Mouse (Mus musculus) limb, embryonic 12.5 days (tissue): Measurements from ENCODE around the gene Mmel1. TPM values are rescaled to one million over a fixed set of nuclear protein-coding genes. Genes with fewer than 3 reads are reported as not detected.
A peak's percentile ranks its signal among the peaks of the same experiment; 100 is the strongest.

Source experiments
- ATAC-seq: fragments of 200-750 bp; cut with Nextera tagmentation; 2 replicates; pipeline ENCODE4 v1.8.0; 2017; ENCODE audit warnings: low read depth, moderate TSS enrichment; ENCODE audit not compliant: insufficient number of reproducible peaks, insufficient read depth, low FRiP score, low TSS enrichment
- H3K27ac ChIP-seq: fragments of 300-500 bp; sonication (generic); 2 replicates; pipeline ENCODE4 v1.5.1; 2016; ENCODE audit warnings: mild to moderate bottlenecking, moderate library complexity
- H3K27me3 ChIP-seq: fragments of 300-500 bp; sonication (generic); 2 replicates; pipeline ENCODE4 v1.6.1; 2016; ENCODE audit warnings: mild to moderate bottlenecking, moderate library complexity
- H3K36me3 ChIP-seq: fragments of 300-500 bp; sonication (generic); 2 replicates; pipeline ENCODE4 v1.6.1; 2016; ENCODE audit warnings: mild to moderate bottlenecking, moderate library complexity
- H3K4me1 ChIP-seq: fragments of 300-500 bp; sonication (generic); replicated peaks from 2 replicates; pipeline ENCODE4 v1.6.1; 2016
- H3K4me2 ChIP-seq: fragments of 300-500 bp; sonication (generic); 2 replicates; pipeline ENCODE4 v1.6.1; 2016; ENCODE audit warnings: mild to moderate bottlenecking, moderate library complexity
- H3K4me3 ChIP-seq: fragments of 300-500 bp; sonication (generic); replicated peaks from 2 replicates; pipeline ENCODE4 v1.5.1; 2016; ENCODE audit warnings: mild to moderate bottlenecking
- H3K9ac ChIP-seq: fragments of 300-500 bp; sonication (generic); replicated peaks from 2 replicates; pipeline ENCODE4 v1.6.1; 2016; ENCODE audit warnings: mild to moderate bottlenecking, moderate library complexity
- H3K9me3 ChIP-seq: fragments of 300-500 bp; sonication (generic); 2 replicates; pipeline ENCODE4 v1.6.1; 2016; ENCODE audit warnings: mild to moderate bottlenecking, moderate library complexity
- WGBS: fragments of 180-500 bp; shearing (Covaris S2); methylation state at CpG from one replicate; pipeline ENCODE4 v1.1.7; 2016; 5-methylcytosine and 5-hydroxymethylcytosine counted together
- polyA plus RNA-seq: library from polyadenylated mRNA; unstranded; fragments of >200 nt; fragmentation: Nextera tagmentation; extraction: Ambion mirVana; gene quantifications from 2 replicates; pipeline ENCODE4 v1.2.1, GENCODE M21; 2016

Gene Mmel1
- polyA plus RNA-seq, 1 experiment from 2014 or later = 0.11 TPM

DNA sequence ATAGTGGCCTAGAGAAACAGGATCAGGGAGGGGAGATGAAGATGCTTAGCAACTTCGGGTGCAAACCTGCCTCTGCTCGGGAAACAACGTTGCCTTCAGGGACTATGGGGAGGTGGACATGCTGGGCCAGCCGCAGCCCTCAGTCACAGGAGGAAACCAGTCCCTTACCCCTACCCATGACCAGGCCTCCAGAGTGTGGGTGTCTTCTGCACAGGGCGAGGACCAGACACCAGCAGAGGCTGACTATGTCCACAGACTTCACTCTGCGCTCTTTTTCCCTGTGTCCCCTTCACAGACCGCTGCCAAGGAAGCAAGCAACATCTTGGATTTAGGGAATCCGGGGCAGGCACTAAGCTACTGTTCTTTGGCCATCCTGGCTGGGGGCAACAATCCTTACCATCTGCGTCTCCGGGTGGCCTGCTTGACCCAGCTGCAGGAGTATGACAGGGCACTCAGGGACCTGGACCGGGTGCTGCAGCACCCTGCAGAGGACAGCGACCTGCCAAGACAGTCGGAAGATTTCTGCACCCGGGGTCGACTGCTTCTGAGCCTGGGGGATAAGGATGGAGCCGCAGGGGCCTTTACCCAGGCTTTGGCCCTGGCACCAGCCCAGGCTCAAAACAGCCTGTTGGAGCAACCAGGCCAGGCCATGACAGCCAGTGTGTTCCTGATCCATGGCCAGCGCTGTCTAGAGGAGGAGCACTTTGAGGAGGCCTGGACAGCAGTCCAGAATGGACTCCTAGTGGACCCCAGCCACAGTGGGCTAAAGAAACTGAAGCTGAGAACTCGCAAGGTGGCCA is 4.2 kb upstream of the Mmel1 start:
- Histone ChIP-seq H3K27ac (peak overlapping the region; percentile 88), H3K9me3 (no peaks in the 10 kb centered on the region), H3K4me3 (peak overlapping the region; percentile 33; the same call in 1 of the 2 replicates), H3K4me1 (peaks cover 14% of the 10 kb centered on the region), H3K27me3 (peaks cover 17% of the 10 kb centered on the region), H3K4me2 (peak overlapping the region; percentile 59), H3K9ac (peak overlapping the region; percentile 47; the same call in 1 of the 2 replicates), H3K36me3 (no peaks in the 10 kb centered on the region)
- 80% methylated on average over 18 of the region's 18 CpGs for WGBS
- 0 out of 2 replicates have a peak, but pooled peaks have one; percentile 27 for ATAC-seq

DNA sequence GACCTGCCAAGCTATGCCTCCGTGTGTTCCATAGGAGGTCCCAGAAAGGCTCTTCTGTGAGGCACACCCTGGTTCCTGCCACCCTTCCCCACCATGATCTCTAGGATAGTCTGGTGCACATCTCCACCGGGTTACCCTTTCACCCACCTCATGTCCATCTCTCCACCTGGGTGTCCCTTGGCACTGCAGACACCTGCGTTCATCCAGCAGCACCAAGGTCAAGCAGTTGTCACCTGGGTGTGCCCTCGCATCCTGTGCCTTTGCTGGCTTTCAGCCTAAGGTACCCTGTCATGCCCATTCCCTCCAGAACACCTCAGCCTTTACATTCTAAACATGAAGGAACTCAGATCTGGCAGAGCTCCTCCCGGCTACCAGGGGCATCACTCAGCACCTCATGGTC is 3.0 kb upstream of the Mmel1 start:
- Histone ChIP-seq H3K27me3 (peaks cover 19% of the 10 kb centered on the region), H3K36me3 (no peaks in the 10 kb centered on the region), H3K4me3 (no peak overlapping the region), H3K9me3 (no peaks in the 10 kb centered on the region), H3K4me2 (no peak overlapping the region), H3K4me1 (peaks cover 17% of the 10 kb centered on the region), H3K27ac (no peak overlapping the region), H3K9ac (no peak overlapping the region; the same call in 1 of the 2 replicates)
- no peak for ATAC-seq
- 86% methylated on average over 5 of the region's 5 CpGs for WGBS

DNA sequence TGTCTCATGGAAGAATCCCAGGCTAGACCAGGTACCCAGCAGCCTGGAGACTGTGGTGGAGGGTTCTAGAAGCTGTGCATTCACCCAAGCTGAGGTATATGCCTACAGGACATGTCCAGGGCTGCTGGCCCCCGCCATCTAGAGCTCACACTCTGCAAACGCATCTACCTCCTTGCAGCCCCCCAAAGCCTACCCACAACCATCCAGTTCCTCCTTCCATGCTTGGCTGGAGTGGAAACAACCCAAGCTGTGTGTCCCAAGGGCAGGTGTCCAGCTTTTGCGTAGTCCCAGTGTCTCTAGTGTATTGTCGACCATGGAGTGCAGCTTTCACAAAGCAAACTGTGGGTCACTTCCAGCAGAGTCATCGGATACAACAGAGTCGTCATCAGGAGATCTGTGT is 2.1 kb upstream of the Mmel1 start:
- H3K4me2 ChIP-seq = no peak overlapping the region
- no peak overlapping the region for H3K9ac ChIP-seq
- no peaks in the 10 kb centered on the region for H3K36me3 ChIP-seq
- no peak for ATAC-seq
- no peaks in the 10 kb centered on the region for H3K9me3 ChIP-seq
- no peak overlapping the region for H3K27ac ChIP-seq
- H3K4me1 ChIP-seq = peaks cover 25% of the 10 kb centered on the region
- H3K4me3 ChIP-seq = no peak overlapping the region
- peaks cover 25% of the 10 kb centered on the region for H3K27me3 ChIP-seq
- WGBS = 89% methylated on average over 6 of the region's 6 CpGs

DNA sequence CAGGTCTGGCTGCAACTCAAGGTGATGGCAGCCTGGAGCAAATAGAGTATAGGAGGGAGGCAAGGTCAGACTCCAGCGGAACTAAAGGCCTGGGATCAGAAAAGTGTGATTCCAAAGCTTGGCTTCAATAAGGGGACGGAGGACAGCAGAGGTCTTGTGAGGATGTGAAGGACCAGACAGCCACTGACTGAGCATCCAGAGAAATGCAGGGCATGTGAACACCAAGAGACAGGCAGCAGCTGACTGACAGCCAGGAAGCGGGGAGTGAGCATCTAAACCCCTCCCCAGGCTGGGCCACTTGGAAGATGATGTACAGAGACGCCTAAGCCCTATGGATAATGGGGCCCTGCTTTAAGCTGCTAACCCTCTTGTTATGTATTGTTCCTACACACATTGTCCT is 1.3 kb downstream of the Mmel1 start:
- H3K27ac ChIP-seq = no peak overlapping the region
- H3K4me3 ChIP-seq = no peak overlapping the region
- H3K4me2 ChIP-seq = no peak overlapping the region
- H3K9ac ChIP-seq = no peak overlapping the region
- H3K27me3 ChIP-seq = peaks cover 29% of the 10 kb centered on the region
- no peak for ATAC-seq
- no peaks in the 10 kb centered on the region for H3K36me3 ChIP-seq
- peaks cover 13% of the 10 kb centered on the region for H3K4me1 ChIP-seq
- 93% methylated on average over 4 of the region's 4 CpGs for WGBS
- H3K9me3 ChIP-seq = no peaks in the 10 kb centered on the region

- ATAC-seq = peak; percentile 53; the same call in 1 of the 2 replicates
- Histone ChIP-seq H3K36me3 (no peaks in the 10 kb centered on the region), H3K9ac (peak overlapping the region; percentile 51), H3K4me2 (peak overlapping the region; percentile 53), H3K4me3 (peak overlapping the region; percentile 27), H3K4me1 (peaks cover 12% of the 10 kb centered on the region), H3K9me3 (no peaks in the 10 kb centered on the region), H3K27ac (no peak overlapping the region), H3K27me3 (peaks cover 33% of the 10 kb centered on the region)
- WGBS = 3% methylated on average over 13 of the region's 13 CpGs
Observed at GRCm38 (mm10) chr4:154871757-154872251, 2.4 kb downstream of the Mmel1 start.

- H3K4me1 ChIP-seq = peaks cover 12% of the 10 kb centered on the region
- peaks cover 30% of the 10 kb centered on the region for H3K27me3 ChIP-seq
- H3K36me3 ChIP-seq = no peaks in the 10 kb centered on the region
- no peak for ATAC-seq
- H3K27ac ChIP-seq = no peak overlapping the region
- H3K4me3 ChIP-seq = no peak overlapping the region
- H3K9me3 ChIP-seq = no peaks in the 10 kb centered on the region
- no peak overlapping the region for H3K9ac ChIP-seq
- 67% methylated on average over 6 of the region's 6 CpGs for WGBS
- H3K4me2 ChIP-seq = no peak overlapping the region
Observed at GRCm38 (mm10) chr4:154873186-154873585, 3.8 kb downstream of the Mmel1 start.

DNA sequence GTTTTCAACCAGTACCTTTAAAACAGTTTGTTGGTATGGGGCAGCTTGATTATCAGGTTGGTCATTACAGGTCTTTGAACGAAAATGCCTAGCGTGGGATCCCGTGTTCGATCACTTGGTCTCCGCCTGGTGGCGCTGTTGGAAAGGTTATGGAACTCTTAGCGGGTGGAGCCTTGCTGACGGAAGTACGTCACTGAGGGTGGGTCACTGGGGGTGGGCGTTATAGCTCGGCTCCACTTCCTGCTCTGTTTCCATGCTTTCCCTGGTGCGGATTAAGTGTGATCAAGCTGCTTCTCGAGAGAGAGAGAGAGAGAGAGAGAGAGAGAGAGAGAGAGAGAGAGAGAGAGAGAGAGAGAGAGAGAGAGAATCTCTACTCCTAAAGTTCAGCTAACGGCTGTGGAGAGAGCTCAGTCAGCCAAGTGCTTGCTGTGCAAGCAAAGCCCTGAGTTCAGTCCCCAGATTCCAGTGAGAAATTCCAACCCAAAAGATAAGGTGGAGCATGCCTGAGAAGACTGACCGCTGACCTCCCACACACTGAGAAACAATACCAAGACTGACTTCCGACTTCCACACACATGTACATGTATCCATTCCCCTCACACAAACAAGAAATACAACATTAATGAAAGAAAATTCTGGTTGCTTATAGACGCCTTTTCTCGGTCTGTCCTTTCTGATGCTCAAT is 8.6 kb downstream of the Mmel1 start:
- H3K27ac ChIP-seq = peak overlapping the region; percentile 82
- peak overlapping the region; percentile 37 for H3K4me3 ChIP-seq
- H3K36me3 ChIP-seq = no peaks in the 10 kb centered on the region
- H3K4me2 ChIP-seq = peak overlapping the region; percentile 62
- H3K4me1 ChIP-seq = no peaks in the 10 kb centered on the region
- peak overlapping the region; percentile 42; the same call in 1 of the 2 replicates for H3K9ac ChIP-seq
- peak; percentile 93 for ATAC-seq
- 0 out of 2 replicates have a peak, but pooled peaks cover 7% of the 10 kb centered on the region for H3K27me3 ChIP-seq
- no peaks in the 10 kb centered on the region for H3K9me3 ChIP-seq
- WGBS = 12% methylated on average over 18 of the region's 18 CpGs

GRCm38 (mm10) chr4:154880730-154881129 is 11.3 kb downstream of the Mmel1 start:
- Histone ChIP-seq H3K9me3 (no peaks in the 10 kb centered on the region), H3K27me3 (0 out of 2 replicates have a peak, but pooled peaks cover 5% of the 10 kb centered on the region), H3K4me2 (no peak overlapping the region), H3K4me3 (no peak overlapping the region), H3K36me3 (no peaks in the 10 kb centered on the region), H3K9ac (no peak overlapping the region), H3K4me1 (no peaks in the 10 kb centered on the region), H3K27ac (no peak overlapping the region)
- no peak for ATAC-seq
- WGBS = 85% methylated on average over 6 of the region's 6 CpGs

GRCm38 (mm10) chr4:154882014-154882659 is 12.8 kb downstream of the Mmel1 start:
- Histone ChIP-seq H3K4me1 (0 out of 2 replicates have a peak, but pooled peaks cover 3% of the 10 kb centered on the region), H3K27ac (no peak overlapping the region), H3K27me3 (no peaks in the 10 kb centered on the region), H3K4me2 (no peak overlapping the region), H3K4me3 (no peak overlapping the region), H3K9me3 (no peaks in the 10 kb centered on the region), H3K9ac (no peak overlapping the region), H3K36me3 (no peaks in the 10 kb centered on the region)
- ATAC-seq = no peak
- 25% methylated on average over 14 of the region's 14 CpGs for WGBS

DNA sequence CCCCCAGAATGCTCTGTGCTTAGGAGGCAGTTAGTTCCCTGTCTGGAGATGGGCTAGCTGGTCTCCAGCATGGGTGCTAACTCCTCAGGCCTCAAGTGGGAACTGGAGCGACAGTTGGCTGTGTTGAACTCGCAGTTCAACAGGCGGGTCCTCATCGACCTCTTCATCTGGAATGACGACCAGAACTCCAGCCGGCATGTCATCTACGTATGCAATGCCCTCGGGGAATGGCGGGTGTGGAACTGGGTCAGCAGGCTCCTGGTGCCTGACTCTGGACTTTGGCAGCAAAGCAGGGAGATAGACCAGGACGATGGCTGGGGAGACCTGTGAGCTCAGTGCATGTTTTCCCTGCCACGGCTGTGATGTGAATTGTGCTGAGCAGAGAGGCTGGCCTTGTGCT is 16.0 kb downstream of the Mmel1 start:
- H3K27ac ChIP-seq = no peak overlapping the region
- H3K36me3 ChIP-seq = no peaks in the 10 kb centered on the region
- H3K4me3 ChIP-seq = no peak overlapping the region
- H3K9me3 ChIP-seq = no peaks in the 10 kb centered on the region
- H3K9ac ChIP-seq = no peak overlapping the region
- no peaks in the 10 kb centered on the region for H3K27me3 ChIP-seq
- no peak for ATAC-seq
- H3K4me1 ChIP-seq = 0 out of 2 replicates have a peak, but pooled peaks cover 3% of the 10 kb centered on the region
- WGBS = 83% methylated on average over 11 of the region's 11 CpGs
- no peak overlapping the region for H3K4me2 ChIP-seq
